Mouse (Mus musculus): ENCODE measurements at regions not wholly inside any gene's neighbourhood (a gene's known extent, or its start where the extent isn't known, plus 50 kb on each side); places are given as distances from the start of the nearest gene placed in this dataset.
A peak's percentile ranks its signal among the peaks of the same experiment; 100 is the strongest.
"Not testable (repeated sequence)": the region's sequence is repeated elsewhere in the genome, so short reads cannot be mapped to it uniquely, and the experiment has no call there.

DNA sequence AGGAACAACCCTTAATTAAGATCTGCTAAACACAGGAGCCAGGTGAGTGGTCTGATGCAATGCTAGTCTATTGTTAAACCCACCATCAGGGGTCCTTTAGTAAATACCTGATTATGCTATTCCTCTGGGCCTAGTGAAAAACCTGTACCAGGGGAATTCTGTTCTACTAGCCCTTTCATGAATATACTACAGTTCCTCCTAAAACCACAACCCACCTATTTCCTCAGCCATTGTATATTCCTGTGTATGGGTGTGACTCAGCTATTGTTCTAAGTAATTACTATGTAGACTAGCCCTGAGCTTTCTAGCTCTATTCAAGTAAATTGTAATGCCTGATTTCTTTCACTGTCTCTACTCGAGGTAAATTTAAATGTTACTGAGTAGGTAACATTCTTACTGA is 57.0 kb upstream of the Egfem1 start:
- not testable (repeated sequence) for H3K9me3 ChIP-seq (replicated peaks); H3K27ac ChIP-seq; H3K36me3 ChIP-seq (ENCODE audit: poor library complexity, severe bottlenecking); H3K4me3 ChIP-seq; ATAC-seq; H3K4me1 ChIP-seq; H3K9ac ChIP-seq; H3K4me2 ChIP-seq; H3K27me3 ChIP-seq
- WGBS, result 50% methylated on average over 1 of the region's 1 CpGs

DNA sequence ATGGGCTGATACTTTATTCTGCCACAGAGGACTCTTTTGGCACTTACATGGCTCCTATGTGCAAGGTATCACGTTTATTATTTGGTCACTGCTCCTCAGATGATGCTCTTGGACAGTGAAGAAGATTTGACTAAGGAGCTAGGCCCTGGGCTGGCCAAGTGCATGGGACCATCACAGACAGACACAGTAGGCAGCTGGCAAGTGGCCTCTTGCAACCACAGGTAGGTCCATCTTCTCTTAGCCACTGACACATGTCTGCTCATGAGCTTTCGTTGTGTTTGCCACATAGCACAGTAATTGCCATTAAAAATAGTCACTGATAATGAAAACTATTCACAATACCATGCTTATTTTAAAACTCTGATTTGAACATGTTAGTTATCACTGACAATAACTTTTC is 54.1 kb upstream of the Egfem1 start:
- Histone ChIP-seq H3K4me2 (no peak overlapping the region), H3K9me3 (replicated peaks) (no peaks in the 10 kb centered on the region), H3K36me3 (ENCODE audit: poor library complexity, severe bottlenecking) (no peaks in the 10 kb centered on the region), H3K4me1 (no peaks in the 10 kb centered on the region; the same call in 1 of the 2 replicates), H3K27ac (no peak overlapping the region), H3K9ac (no peak overlapping the region), H3K27me3 (no peaks in the 10 kb centered on the region), H3K4me3 (no peak overlapping the region)
- no peak for ATAC-seq
- 80% methylated on average over 2 of the region's 2 CpGs for WGBS

DNA sequence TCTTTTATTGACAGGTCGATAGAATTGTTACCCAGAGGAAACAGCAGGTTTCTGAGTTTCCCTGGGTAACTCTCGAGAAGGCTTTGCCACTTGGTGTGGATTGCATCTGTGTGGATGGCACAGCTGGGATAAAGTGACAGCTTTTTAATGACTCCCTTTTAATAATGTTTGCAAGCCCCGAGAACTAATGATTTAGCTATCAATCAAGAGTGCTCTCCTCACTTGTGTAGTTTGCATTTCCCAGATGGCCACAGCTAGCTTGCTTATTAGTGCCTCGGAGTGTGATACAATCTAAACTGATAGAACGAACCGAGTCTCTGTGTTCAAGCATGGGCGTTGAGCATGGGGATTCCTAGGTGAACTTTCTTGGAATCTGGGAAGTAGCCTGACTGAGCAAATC is 51.0 kb upstream of the Egfem1 start:
- peak; percentile 74 for ATAC-seq

DNA sequence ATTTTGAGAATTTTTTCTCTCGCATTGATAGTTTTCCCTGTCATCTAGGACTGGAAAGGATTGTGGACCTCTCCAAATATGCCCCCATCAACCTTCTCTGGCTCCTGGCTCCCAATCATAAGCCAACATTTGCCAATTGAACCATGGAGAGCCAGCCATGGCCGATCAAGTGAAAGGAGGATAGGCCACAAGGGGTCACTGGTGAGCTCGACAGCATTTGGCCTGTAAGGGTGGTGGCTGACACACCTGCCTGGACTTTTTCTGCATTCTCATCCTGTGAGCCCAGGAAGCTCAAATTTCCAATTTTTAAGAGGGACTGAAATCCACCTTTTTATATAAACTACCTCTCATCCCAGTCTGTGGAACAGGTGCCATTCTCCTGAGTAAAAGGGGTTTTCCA is 50.0 kb upstream of the Egfem1 start:
- H3K27ac ChIP-seq, result no peak overlapping the region
- H3K4me2 ChIP-seq, result no peak overlapping the region
- H3K4me3 ChIP-seq, result no peak overlapping the region
- no peak overlapping the region for H3K9ac ChIP-seq
- 42% methylated on average over 3 of the region's 3 CpGs for WGBS
- H3K4me1 ChIP-seq, result no peaks in the 10 kb centered on the region; the same call in 1 of the 2 replicates
- no peaks in the 10 kb centered on the region for H3K27me3 ChIP-seq
- no peaks in the 10 kb centered on the region for H3K9me3 ChIP-seq (replicated peaks)
- no peaks in the 10 kb centered on the region for H3K36me3 ChIP-seq (ENCODE audit: poor library complexity, severe bottlenecking)
- ATAC-seq, result no peak

More for the DNA sequence above, 51.0 kb upstream of the Egfem1 start:
- Histone ChIP-seq H3K4me1 (no peaks in the 10 kb centered on the region; the same call in 1 of the 2 replicates), H3K36me3 (ENCODE audit: poor library complexity, severe bottlenecking) (no peaks in the 10 kb centered on the region), H3K27ac (no peak overlapping the region), H3K9ac (no peak overlapping the region), H3K27me3 (no peaks in the 10 kb centered on the region), H3K4me3 (no peak overlapping the region), H3K9me3 (replicated peaks) (no peaks in the 10 kb centered on the region), H3K4me2 (no peak overlapping the region)
- 32% methylated on average over 7 of the region's 7 CpGs for WGBS
